Mouse (Mus musculus) heart, postnatal 10 days (tissue): Measurements from ENCODE around the gene Med25. TPM values are rescaled to one million over a fixed set of nuclear protein-coding genes. Genes with fewer than 3 reads are reported as not detected.
A peak's percentile ranks its signal among the peaks of the same experiment; 100 is the strongest.
"Not testable (repeated sequence)": the region's sequence is repeated elsewhere in the genome, so short reads cannot be mapped to it uniquely, and the experiment has no call there.

Experiments used
- DNase-seq, 2 experiments: peaks; one replicate each; pipeline ENCODE4 v3.0.0; 2021
- intact Hi-C: fragments of 180-260 bp; cut with DNase I; formaldehyde crosslinking; loops from one replicate; pipeline ENCODE4 v1.15.1; 2025
- total RNA-seq, 2 experiments: library from RNA; stranded (reverse); gene quantifications; 2 replicates each; pipeline ENCODE4 v1.2.3; 2021

The Med25 gene
- total RNA-seq, 2 experiments from 2014 or later: 67.7 to 77.1 TPM

GRCm38 (mm10) chr7:44895206-44895592, 2.7 kb upstream of the Med25 start:
- DNase-seq: no peak
- intact Hi-C loops: loop anchor here (5.0 kb wide), 1 partner anchor 57 kb away; no protein-coding TSS in a partner anchor

DNA sequence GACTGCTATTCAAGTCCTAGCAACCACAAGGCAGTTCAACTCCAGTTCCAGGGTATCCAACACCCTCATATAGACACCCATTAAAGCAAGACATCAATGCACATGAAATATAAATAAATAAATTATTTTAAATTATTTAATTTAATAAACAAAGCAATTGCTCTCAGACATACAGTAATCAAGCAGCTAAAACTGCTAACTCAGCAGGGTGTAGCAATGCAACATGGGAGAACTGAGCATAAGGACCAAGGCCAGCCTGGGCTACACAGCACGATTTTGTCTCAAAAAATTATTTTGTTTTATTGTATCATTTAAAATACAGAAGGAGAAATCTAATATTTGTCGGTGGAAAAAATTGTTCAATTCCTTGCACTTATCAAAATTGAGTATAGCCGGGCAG, 1.7 kb upstream of the Med25 start:
- intact Hi-C loops: no loop called here
- no peak for DNase-seq

- no peak for DNase-seq
- intact Hi-C loops: no loop called here
Measured at GRCm38 (mm10) chr7:44893197-44893596, 685 bp upstream of the Med25 start.

- intact Hi-C loops: loop anchor here (2.0 kb wide), 1 partner anchor 19 kb away; no protein-coding TSS in a partner anchor
Measured at GRCm38 (mm10) chr7:44891611-44892010, 901 bp downstream of the Med25 start.

DNA sequence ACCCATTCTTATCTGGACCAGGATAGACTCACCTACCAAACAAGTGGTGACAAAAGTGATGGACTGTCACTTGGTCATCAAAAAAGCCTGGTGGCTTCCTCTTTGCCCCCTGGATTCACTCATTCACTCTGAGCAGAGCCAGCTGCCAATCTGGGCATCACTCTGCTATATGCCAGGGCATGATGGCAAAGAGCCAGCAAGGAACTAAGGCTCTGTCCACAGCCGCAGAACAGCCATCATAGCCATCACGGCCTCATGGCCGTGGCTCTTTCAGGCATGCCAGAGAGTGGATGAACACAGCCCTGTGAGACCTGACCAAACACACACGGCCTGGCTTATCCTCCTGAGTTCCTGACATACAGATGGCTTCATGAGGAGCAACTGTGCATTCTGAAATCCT, 1.8 kb downstream of the Med25 start:
- intact Hi-C loops: loop anchor here (2.0 kb wide), 1 partner anchor 18 kb away; no protein-coding TSS in a partner anchor

More at GRCm38 (mm10) chr7:44891611-44892010, 901 bp downstream of the Med25 start:
- no peak for DNase-seq

DNA sequence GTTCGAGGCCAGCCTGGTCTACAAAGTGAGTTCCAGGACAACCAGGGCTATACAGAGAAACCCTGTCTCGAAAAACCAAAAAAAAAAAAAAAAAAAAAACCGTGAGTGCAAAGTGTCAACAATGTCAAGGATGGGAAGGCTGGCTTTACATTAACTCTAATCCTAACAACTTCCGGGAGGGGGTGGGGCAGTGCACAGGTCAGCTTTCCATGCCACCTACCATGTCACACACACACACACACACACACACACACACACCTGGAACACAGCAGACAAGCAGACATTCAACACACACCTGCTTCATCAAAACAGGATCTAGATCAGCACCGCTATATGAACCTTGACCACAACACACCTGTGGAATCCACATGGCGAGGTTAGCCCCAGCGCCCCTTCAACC, 2.3 kb downstream of the Med25 start:
- intact Hi-C loops: loop anchor here (2.0 kb wide), 1 partner anchor 17 kb away; no protein-coding TSS in a partner anchor
- no peak for DNase-seq

More for the DNA sequence above, 1.8 kb downstream of the Med25 start:
- DNase-seq: no peak

DNA sequence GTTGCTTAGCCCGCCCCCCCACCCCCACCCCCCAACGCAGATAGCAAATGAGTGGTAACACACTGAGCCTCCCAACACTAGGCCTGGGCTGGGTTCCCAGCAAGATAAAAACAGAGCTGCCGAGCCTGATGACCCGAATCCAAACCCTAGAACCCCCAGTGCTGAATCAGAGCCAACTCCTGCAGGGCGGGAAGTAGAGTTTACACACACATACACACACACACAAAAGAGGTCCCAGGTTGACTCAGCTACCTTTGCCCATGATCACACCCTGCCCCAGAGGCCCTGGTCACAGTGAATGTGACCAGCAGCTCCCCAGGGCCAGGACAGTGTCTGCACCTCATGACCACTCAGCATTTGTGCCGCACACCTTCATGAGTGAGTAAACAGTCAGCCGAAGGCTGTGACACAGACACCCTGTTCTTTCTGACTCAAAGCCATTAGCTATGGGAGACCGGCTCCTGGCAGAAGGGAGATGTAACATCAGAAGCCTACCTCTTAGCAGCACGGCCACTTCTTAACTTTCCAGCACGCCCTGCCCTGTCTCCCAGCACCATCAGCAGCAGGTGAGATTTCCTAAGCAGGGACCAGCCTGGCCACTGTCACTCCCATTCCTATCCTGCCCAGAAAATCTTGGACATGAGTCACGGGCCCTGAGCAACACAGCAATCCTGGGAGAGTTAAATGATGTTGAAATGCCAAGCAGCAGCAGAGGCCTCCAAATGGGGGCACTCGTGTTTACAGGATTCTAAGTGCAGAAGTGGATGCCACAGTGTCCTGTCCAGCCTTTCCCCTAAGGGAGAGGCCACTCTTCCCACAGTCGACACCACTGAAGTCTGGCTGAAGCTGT, 4.0 kb downstream of the Med25 start:
- intact Hi-C loops: no loop called here
- peak in 1 of 2 experiments; percentile 55 for DNase-seq

GRCm38 (mm10) chr7:44886964-44887363, 5.5 kb downstream of the Med25 start:
- intact Hi-C loops: no loop called here
- DNase-seq: no peak

DNA sequence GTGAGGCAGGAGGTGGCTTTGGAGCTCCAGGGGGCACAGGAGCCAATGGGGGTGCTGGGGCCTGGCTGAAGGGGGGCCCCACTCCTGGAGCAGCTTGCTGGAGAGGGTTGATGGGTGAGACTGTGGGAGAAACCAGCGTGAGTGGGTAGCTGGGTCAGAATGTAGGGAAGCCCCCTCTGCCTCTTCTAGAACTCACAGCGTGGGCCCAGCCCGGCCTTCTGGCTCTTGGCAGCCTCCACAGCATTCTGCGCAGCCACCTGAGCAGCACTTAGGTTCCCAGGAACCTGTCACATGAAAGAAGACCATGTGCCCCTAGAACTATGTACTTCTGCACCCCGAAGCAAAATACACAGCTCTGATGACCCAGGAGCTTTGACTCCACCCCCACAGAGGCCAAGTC, 7.9 kb downstream of the Med25 start:
- intact Hi-C loops: no loop called here
- DNase-seq: no peak

- no peak for DNase-seq
- intact Hi-C loops: no loop called here
Measured at GRCm38 (mm10) chr7:44883036-44883435, 9.5 kb downstream of the Med25 start.

GRCm38 (mm10) chr7:44877833-44878232, 14.7 kb downstream of the Med25 start:
- intact Hi-C loops: no loop called here
- DNase-seq: peak in 1 of 2 experiments; percentile 59

GRCm38 (mm10) chr7:44871774-44872173, 20.7 kb downstream of the Med25 start:
- not testable (repeated sequence) for DNase-seq
- intact Hi-C loops: loop anchor here (2.0 kb wide), 1 partner anchor 19 kb away; no protein-coding TSS in a partner anchor

DNA sequence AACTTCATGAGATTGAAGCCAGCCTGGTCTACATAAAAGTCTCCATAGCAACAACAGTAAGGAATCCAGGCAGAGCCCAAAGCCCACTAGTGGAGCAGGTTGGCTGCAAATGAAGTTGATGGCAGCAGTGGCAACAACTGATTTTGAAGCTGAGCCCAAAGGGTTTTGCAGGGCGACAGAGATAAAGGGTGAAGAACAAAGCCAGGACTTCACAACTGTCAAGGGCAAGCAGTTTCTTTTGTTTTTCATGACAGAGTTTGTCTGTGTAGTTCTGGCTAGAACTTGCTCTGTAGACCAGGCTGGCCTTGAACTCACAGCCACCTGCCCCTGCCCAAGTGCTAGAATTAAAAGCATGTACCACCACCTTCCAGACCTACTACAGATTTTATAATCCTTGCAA, 21.3 kb downstream of the Med25 start:
- intact Hi-C loops: no loop called here
- DNase-seq: no peak

GRCm38 (mm10) chr7:44870614-44871013, 21.9 kb downstream of the Med25 start:
- no peak for DNase-seq
- intact Hi-C loops: no loop called here

GRCm38 (mm10) chr7:44869697-44870528, 22.6 kb downstream of the Med25 start, which contains the start of gene Ptov1:
Gene Ptov1 (minus strand): TSS chr7:44869788.
- intact Hi-C loops: no loop called here
- DNase-seq: peak; percentile 94

DNA sequence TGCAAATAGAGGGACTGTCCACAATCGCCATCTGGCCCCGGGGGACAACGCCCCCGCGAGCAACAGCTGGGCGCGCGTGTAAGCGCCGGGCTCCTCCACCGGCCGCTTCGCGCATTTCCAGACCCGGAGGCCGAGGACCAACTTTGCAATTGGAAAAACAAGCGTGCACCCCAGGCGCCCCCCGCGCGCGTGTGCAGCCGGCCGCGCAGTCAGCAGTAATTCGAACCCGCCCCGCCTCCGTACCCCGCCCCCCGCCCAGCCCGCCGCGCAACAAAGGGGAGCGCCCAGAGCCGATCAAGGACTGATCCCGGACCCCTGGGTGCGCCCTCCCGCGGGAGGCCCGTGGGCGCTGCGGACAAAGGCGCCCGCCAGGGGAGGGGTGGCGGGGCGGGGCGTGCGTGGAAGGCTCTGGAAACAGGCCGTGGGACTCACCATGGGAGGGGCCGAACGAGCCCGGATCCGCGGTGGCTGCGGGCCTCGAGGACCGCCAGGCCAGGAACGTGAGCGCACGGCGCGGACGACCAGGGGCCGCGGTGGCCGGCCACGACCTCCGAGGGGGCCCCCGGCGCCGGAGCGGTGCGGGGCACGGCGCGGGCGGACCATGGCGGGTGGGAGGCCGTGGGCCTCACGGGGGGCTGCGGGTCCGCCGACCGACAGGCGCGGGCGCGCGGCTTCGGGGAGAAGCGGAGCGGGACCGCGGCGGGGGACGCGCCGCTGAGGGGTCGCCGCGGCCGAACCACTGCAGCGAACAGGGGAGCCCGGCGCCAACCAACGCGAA, 23.4 kb downstream of the Med25 start:
- peak; percentile 78 to 79 for DNase-seq
- intact Hi-C loops: no loop called here

DNA sequence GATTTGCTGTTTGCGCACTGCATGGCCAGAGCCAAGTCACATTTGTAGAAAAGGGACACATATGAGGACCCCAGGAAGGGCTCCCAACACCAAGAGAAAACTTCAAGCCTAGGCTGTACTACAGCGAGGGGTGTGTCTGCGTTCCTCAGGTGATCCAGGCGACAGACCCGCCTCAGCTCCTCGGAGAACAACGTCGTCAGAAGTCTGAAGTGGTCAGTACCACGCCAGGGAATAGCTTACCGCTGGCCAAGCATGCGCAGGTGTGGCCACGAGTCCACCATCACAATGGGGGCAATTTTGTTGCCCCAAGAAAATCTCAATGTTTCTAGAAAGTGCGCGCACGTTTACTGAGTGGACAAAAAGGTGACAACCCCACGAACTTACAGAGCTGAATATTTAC, 24.0 kb downstream of the Med25 start:
- intact Hi-C loops: no loop called here
- peak in 1 of 2 experiments; percentile 52 for DNase-seq

DNA sequence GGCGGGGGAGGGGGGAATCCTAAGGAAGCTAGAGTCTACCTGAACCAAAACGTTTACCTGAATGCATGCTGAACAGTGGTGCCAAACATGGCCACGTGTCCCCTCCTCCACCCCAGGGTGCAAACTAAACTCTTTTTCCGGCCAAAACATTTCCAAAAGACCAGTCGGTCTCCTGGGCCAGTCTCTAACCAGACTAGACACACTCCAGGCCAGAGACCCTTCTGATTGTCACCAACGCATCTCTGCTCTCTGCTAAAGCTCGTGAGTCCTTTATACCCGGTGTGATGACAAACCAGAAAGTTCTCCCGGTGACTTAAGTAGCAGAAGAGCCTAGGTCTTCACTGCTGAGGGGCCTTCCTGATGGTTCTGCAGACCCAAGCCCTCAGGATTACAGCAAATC, 24.7 kb downstream of the Med25 start:
- no peak for DNase-seq
- intact Hi-C loops: no loop called here

DNA sequence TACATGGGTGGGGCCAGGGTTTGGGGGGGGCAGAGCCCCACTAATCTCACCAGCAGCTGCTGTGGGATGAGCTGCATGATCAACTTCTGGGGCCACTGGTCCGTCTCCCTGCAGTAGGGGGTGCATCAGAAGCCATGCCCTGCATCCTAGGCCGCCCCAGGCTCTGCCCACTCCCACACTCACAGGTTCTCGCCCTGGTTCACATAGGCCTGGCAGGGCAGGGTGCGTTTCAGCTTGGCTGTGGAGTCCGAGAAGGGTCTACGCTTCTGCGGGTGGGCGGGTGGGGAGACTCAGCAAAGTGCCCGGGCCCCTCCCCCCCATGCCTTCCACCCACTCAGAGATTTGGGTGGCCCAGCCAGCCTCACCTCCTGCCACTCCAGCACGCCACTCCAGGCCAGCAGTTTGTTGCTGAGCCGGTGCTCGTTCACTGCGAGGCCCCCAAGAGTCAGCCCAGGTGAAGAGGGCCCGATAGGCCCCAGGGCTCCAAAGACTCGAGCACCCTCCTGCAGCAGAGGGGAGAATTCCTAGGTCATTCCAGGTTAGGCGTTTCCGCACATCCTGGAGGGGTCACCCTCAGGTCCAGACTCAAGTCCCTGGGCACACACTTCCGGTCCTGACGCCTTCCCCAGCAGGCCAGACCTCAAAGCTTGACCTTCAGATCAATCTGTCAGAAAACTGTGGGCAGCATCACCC, 25.4 kb downstream of the Med25 start:
- intact Hi-C loops: no loop called here

More for the DNA sequence above, 25.4 kb downstream of the Med25 start:
- DNase-seq: no peak
